Mouse (Mus musculus): Measurements from ENCODE around the gene Tnfaip8l2. TPM values are rescaled to one million over a fixed set of nuclear protein-coding genes. Genes with fewer than 3 reads are reported as not detected.

Gene Tnfaip8l2
- polyA plus RNA-seq, 1 experiment from 2014 or later, result 2.5 TPM

GRCm38 (mm10) chr3:95159987-95160963, 18.1 kb upstream of the Tnfaip8l2 start, which contains the start of gene Sema6c:
TSS of gene Sema6c (plus strand) at chr3:95160457.
- H3K4me3 ChIP-seq, result peak within 1 kb of the TSS; percentile 79
- H3K4me2 ChIP-seq, result peak within 1 kb of the TSS; percentile 98
- peak within 1 kb of the TSS; percentile 74 for H3K9ac ChIP-seq
- H3K27ac ChIP-seq, result peak within 1 kb of the TSS; percentile 41; the same call in 1 of the 2 replicates
- peak; percentile 97 for ATAC-seq (replicated peaks; ENCODE audit: insufficient number of reproducible peaks, insufficient read depth, low FRiP score, low read depth)
- 0 out of 2 replicates have a peak, but pooled peaks cover 7% of the 10 kb centered on the region for H3K27me3 ChIP-seq
- no peaks in the 10 kb centered on the region for H3K9me3 ChIP-seq (replicated peaks)
- no peaks in the 10 kb centered on the region for H3K36me3 ChIP-seq
- peaks cover 49% of the 10 kb centered on the region for H3K4me1 ChIP-seq (replicated peaks)
- WGBS, result under 1% methylated on average over 66 of the region's 66 CpGs

GRCm38 (mm10) chr3:95159511-95159986, 17.4 kb upstream of the Tnfaip8l2 start:
- H3K9ac ChIP-seq, result peak overlapping the region; percentile 54
- no peaks in the 10 kb centered on the region for H3K9me3 ChIP-seq (replicated peaks)
- no peak overlapping the region for H3K27ac ChIP-seq
- 0 out of 2 replicates have a peak, but pooled peaks cover 7% of the 10 kb centered on the region for H3K27me3 ChIP-seq
- WGBS, result 15% methylated on average over 8 of the region's 8 CpGs
- no peaks in the 10 kb centered on the region for H3K36me3 ChIP-seq
- H3K4me1 ChIP-seq (replicated peaks), result peaks cover 43% of the 10 kb centered on the region
- peak overlapping the region; percentile 98 for H3K4me2 ChIP-seq
- no peak for ATAC-seq (replicated peaks; ENCODE audit: insufficient number of reproducible peaks, insufficient read depth, low FRiP score, low read depth)
- peak overlapping the region; percentile 79 for H3K4me3 ChIP-seq

- Histone ChIP-seq H3K27me3 (no peaks in the 10 kb centered on the region), H3K4me3 (no peak overlapping the region), H3K36me3 (no peaks in the 10 kb centered on the region), H3K4me2 (no peak overlapping the region), H3K9me3 (replicated peaks) (no peaks in the 10 kb centered on the region), H3K9ac (no peak overlapping the region), H3K27ac (no peak overlapping the region), H3K4me1 (replicated peaks) (no peaks in the 10 kb centered on the region)
- 52% methylated on average over 4 of the region's 4 CpGs for WGBS
- no peak for ATAC-seq (replicated peaks; ENCODE audit: insufficient number of reproducible peaks, insufficient read depth, low FRiP score, low read depth)
Observed at GRCm38 (mm10) chr3:95153874-95154273, 11.7 kb upstream of the Tnfaip8l2 start.

GRCm38 (mm10) chr3:95147924-95148323, 5.8 kb upstream of the Tnfaip8l2 start:
- no peaks in the 10 kb centered on the region for H3K4me1 ChIP-seq (replicated peaks)
- no peak overlapping the region for H3K9ac ChIP-seq
- H3K27ac ChIP-seq, result no peak overlapping the region
- 67% methylated on average over 3 of the region's 3 CpGs for WGBS
- no peak overlapping the region for H3K4me3 ChIP-seq
- no peak overlapping the region for H3K4me2 ChIP-seq
- no peak for ATAC-seq (replicated peaks; ENCODE audit: insufficient number of reproducible peaks, insufficient read depth, low FRiP score, low read depth)
- H3K27me3 ChIP-seq, result no peaks in the 10 kb centered on the region
- H3K36me3 ChIP-seq, result no peaks in the 10 kb centered on the region
- H3K9me3 ChIP-seq (replicated peaks), result no peaks in the 10 kb centered on the region

GRCm38 (mm10) chr3:95142617-95143011, 454 bp upstream of the Tnfaip8l2 start:
- Histone ChIP-seq H3K4me1 (replicated peaks) (no peaks in the 10 kb centered on the region), H3K36me3 (peaks cover 9% of the 10 kb centered on the region; the same call in 1 of the 2 replicates), H3K9ac (no peak overlapping the region), H3K4me3 (no peak overlapping the region), H3K27ac (no peak overlapping the region), H3K4me2 (no peak overlapping the region), H3K27me3 (no peaks in the 10 kb centered on the region), H3K9me3 (replicated peaks) (no peaks in the 10 kb centered on the region)
- WGBS, result 9% methylated on average over 5 of the region's 5 CpGs
- ATAC-seq (replicated peaks; ENCODE audit: insufficient number of reproducible peaks, insufficient read depth, low FRiP score, low read depth), result peak; percentile 50; the same call in 1 of the 2 replicates

- H3K4me3 ChIP-seq, result no peak overlapping the region
- 85% methylated on average over 9 of the region's 9 CpGs for WGBS
Observed at GRCm38 (mm10) chr3:95141474-95141873, 686 bp downstream of the Tnfaip8l2 start.

GRCm38 (mm10) chr3:95140795-95141194, 1.4 kb downstream of the Tnfaip8l2 start:
- H3K27ac ChIP-seq, result no peak overlapping the region
- no peak overlapping the region for H3K9ac ChIP-seq
- 0 out of 2 replicates have a peak overlapping the region, but pooled peaks have one; percentile 21 for H3K4me2 ChIP-seq
- no peak overlapping the region for H3K4me3 ChIP-seq
- H3K27me3 ChIP-seq, result no peaks in the 10 kb centered on the region
- 87% methylated on average over 6 of the region's 6 CpGs for WGBS
- no peak for ATAC-seq (replicated peaks; ENCODE audit: insufficient number of reproducible peaks, insufficient read depth, low FRiP score, low read depth)
- H3K36me3 ChIP-seq, result peaks cover 9% of the 10 kb centered on the region; the same call in 1 of the 2 replicates
- H3K4me1 ChIP-seq (replicated peaks), result peaks cover 2% of the 10 kb centered on the region
- no peaks in the 10 kb centered on the region for H3K9me3 ChIP-seq (replicated peaks)

More at GRCm38 (mm10) chr3:95141474-95141873, 686 bp downstream of the Tnfaip8l2 start:
- peaks cover 9% of the 10 kb centered on the region; the same call in 1 of the 2 replicates for H3K36me3 ChIP-seq
- no peaks in the 10 kb centered on the region for H3K27me3 ChIP-seq
- no peak for ATAC-seq (replicated peaks; ENCODE audit: insufficient number of reproducible peaks, insufficient read depth, low FRiP score, low read depth)
- no peak overlapping the region for H3K9ac ChIP-seq
- H3K27ac ChIP-seq, result no peak overlapping the region
- peak overlapping the region; percentile 8; the same call in 1 of the 2 replicates for H3K4me2 ChIP-seq
- no peaks in the 10 kb centered on the region for H3K4me1 ChIP-seq (replicated peaks)
- no peaks in the 10 kb centered on the region for H3K9me3 ChIP-seq (replicated peaks)

GRCm38 (mm10) chr3:95140289-95140595, 1.9 kb downstream of the Tnfaip8l2 start:
- Histone ChIP-seq H3K4me3 (0 out of 2 replicates have a peak overlapping the region, but pooled peaks have one; percentile 6), H3K9me3 (replicated peaks) (no peaks in the 10 kb centered on the region), H3K27me3 (no peaks in the 10 kb centered on the region), H3K36me3 (peaks cover 9% of the 10 kb centered on the region; the same call in 1 of the 2 replicates), H3K9ac (no peak overlapping the region), H3K4me2 (peak overlapping the region; percentile 21; the same call in 1 of the 2 replicates), H3K27ac (no peak overlapping the region), H3K4me1 (replicated peaks) (peaks cover 8% of the 10 kb centered on the region)
- ATAC-seq (replicated peaks; ENCODE audit: insufficient number of reproducible peaks, insufficient read depth, low FRiP score, low read depth), result no peak
- WGBS, result 50% methylated on average over 18 of the region's 18 CpGs

- Histone ChIP-seq H3K4me2 (peak overlapping the region; percentile 21; the same call in 1 of the 2 replicates), H3K9ac (no peak overlapping the region), H3K4me3 (0 out of 2 replicates have a peak overlapping the region, but pooled peaks have one; percentile 6), H3K4me1 (replicated peaks) (peaks cover 12% of the 10 kb centered on the region), H3K9me3 (replicated peaks) (no peaks in the 10 kb centered on the region), H3K36me3 (peaks cover 9% of the 10 kb centered on the region; the same call in 1 of the 2 replicates), H3K27me3 (no peaks in the 10 kb centered on the region), H3K27ac (no peak overlapping the region)
- no peak for ATAC-seq (replicated peaks; ENCODE audit: insufficient number of reproducible peaks, insufficient read depth, low FRiP score, low read depth)
- 61% methylated on average over 25 of the region's 25 CpGs for WGBS
Observed at GRCm38 (mm10) chr3:95139586-95140288, 2.4 kb downstream of the Tnfaip8l2 start.

GRCm38 (mm10) chr3:95136336-95136735, 5.8 kb downstream of the Tnfaip8l2 start:
- Histone ChIP-seq H3K4me1 (replicated peaks) (peaks cover 21% of the 10 kb centered on the region), H3K4me3 (no peak overlapping the region), H3K27me3 (no peaks in the 10 kb centered on the region), H3K4me2 (no peak overlapping the region), H3K27ac (no peak overlapping the region), H3K9me3 (replicated peaks) (no peaks in the 10 kb centered on the region), H3K9ac (no peak overlapping the region), H3K36me3 (peaks cover 15% of the 10 kb centered on the region; the same call in 1 of the 2 replicates)
- WGBS, result 83% methylated on average over 3 of the region's 3 CpGs
- ATAC-seq (replicated peaks; ENCODE audit: insufficient number of reproducible peaks, insufficient read depth, low FRiP score, low read depth), result no peak

Data from heart, embryonic 15.5 days (tissue).